Mouse (Mus musculus) limb, embryonic 11.5 days (tissue): ENCODE data around the gene Nipal3. TPM values are rescaled to one million over a fixed set of nuclear protein-coding genes. Genes with fewer than 3 reads are reported as not detected.
A peak's percentile ranks its signal among the peaks of the same experiment; 100 is the strongest.

Experiments used
- ATAC-seq: fragments of 200-750 bp; cut with Nextera tagmentation; 2 replicates; pipeline ENCODE4 v1.8.0; 2017; ENCODE audit warnings: low read depth; ENCODE audit not compliant: insufficient number of reproducible peaks, low FRiP score, low TSS enrichment
- DNase-seq: peaks from one replicate; pipeline ENCODE4 v3.0.0-alpha.2; 2015; ENCODE audit warnings: low spot score
- H3K27ac ChIP-seq: fragments of 300-500 bp; sonication (generic); replicated peaks from 2 replicates; pipeline ENCODE4 v1.5.1; 2014; ENCODE audit warnings: low read depth, mild to moderate bottlenecking, low read length
- H3K27me3 ChIP-seq: fragments of 300-500 bp; sonication (generic); 2 replicates; pipeline ENCODE4 v1.6.1; 2014; ENCODE audit warnings: mild to moderate bottlenecking, low read length, mixed read lengths; ENCODE audit not compliant: control insufficient read depth, insufficient read depth
- H3K36me3 ChIP-seq: fragments of 300-500 bp; sonication (generic); 2 replicates; pipeline ENCODE4 v1.6.1; 2014; ENCODE audit warnings: mild to moderate bottlenecking, low read length, moderate library complexity, mixed read lengths; ENCODE audit not compliant: control insufficient read depth, insufficient read depth
- H3K4me1 ChIP-seq: fragments of 300-500 bp; sonication (generic); 2 replicates; pipeline ENCODE4 v1.6.1; 2014; ENCODE audit warnings: low read length, mixed read lengths; ENCODE audit not compliant: control insufficient read depth, insufficient read depth
- H3K4me2 ChIP-seq: fragments of 300-500 bp; sonication (generic); 2 replicates; pipeline ENCODE4 v1.6.1; 2014; ENCODE audit warnings: low read depth, mild to moderate bottlenecking, moderate library complexity; ENCODE audit not compliant: severe bottlenecking
- H3K4me3 ChIP-seq: fragments of 300-500 bp; sonication (generic); 2 replicates; pipeline ENCODE4 v1.5.1; 2014; ENCODE audit warnings: low read depth, low read length
- H3K9ac ChIP-seq: fragments of 300-500 bp; sonication (generic); 2 replicates; pipeline ENCODE4 v1.6.1; 2014; ENCODE audit warnings: mild to moderate bottlenecking, low read length
- H3K9me3 ChIP-seq: fragments of 300-500 bp; sonication (generic); 2 replicates; pipeline ENCODE4 v1.6.1; 2016; ENCODE audit warnings: low read length; ENCODE audit not compliant: control insufficient read depth
- WGBS: fragments of 180-500 bp; shearing (Covaris S2); extraction: QIAGEN DNeasy Blood & Tissue Kit; methylation state at CpG from one replicate; pipeline ENCODE4 v1.1.7; 2014; 5-methylcytosine and 5-hydroxymethylcytosine counted together
- polyA plus RNA-seq: library from polyadenylated mRNA; unstranded; fragments of >200 nt; fragmentation: Nextera tagmentation; extraction: Ambion mirVana; gene quantifications from 2 replicates; pipeline ENCODE4 v1.2.1, GENCODE M21; 2014

Gene Nipal3
- polyA plus RNA-seq, 1 experiment from 2014 or later = 2.1 TPM

GRCm38 (mm10) chr4:135495810-135496209 is 972 bp upstream of the Nipal3 start:
- Histone ChIP-seq H3K4me3 (no peak overlapping the region), H3K27ac (no peak overlapping the region), H3K9me3 (no peaks in the 10 kb centered on the region), H3K4me1 (no peaks in the 10 kb centered on the region; the same call in 1 of the 2 replicates), H3K9ac (no peak overlapping the region), H3K4me2 (peak overlapping the region; percentile 93), H3K27me3 (0 out of 2 replicates have a peak, but pooled peaks cover 2% of the 10 kb centered on the region), H3K36me3 (no peaks in the 10 kb centered on the region)
- WGBS = 17% methylated on average over 18 of the region's 18 CpGs
- DNase-seq (peak; percentile 83), ATAC-seq (no peak)

- no peak overlapping the region for H3K9ac ChIP-seq
- H3K4me2 ChIP-seq = peak overlapping the region; percentile 93
- no peak for DNase-seq
- WGBS = 14% methylated on average over 9 of the region's 9 CpGs
- H3K4me3 ChIP-seq = peak overlapping the region; percentile 63
- no peak for ATAC-seq
- no peaks in the 10 kb centered on the region for H3K9me3 ChIP-seq
- H3K4me1 ChIP-seq = no peaks in the 10 kb centered on the region; the same call in 1 of the 2 replicates
- H3K27me3 ChIP-seq = 0 out of 2 replicates have a peak, but pooled peaks cover 2% of the 10 kb centered on the region
- no peaks in the 10 kb centered on the region for H3K36me3 ChIP-seq
- no peak overlapping the region for H3K27ac ChIP-seq
These were observed 556 bp upstream of the Nipal3 start for GRCm38 (mm10) chr4:135495397-135495791.

DNA sequence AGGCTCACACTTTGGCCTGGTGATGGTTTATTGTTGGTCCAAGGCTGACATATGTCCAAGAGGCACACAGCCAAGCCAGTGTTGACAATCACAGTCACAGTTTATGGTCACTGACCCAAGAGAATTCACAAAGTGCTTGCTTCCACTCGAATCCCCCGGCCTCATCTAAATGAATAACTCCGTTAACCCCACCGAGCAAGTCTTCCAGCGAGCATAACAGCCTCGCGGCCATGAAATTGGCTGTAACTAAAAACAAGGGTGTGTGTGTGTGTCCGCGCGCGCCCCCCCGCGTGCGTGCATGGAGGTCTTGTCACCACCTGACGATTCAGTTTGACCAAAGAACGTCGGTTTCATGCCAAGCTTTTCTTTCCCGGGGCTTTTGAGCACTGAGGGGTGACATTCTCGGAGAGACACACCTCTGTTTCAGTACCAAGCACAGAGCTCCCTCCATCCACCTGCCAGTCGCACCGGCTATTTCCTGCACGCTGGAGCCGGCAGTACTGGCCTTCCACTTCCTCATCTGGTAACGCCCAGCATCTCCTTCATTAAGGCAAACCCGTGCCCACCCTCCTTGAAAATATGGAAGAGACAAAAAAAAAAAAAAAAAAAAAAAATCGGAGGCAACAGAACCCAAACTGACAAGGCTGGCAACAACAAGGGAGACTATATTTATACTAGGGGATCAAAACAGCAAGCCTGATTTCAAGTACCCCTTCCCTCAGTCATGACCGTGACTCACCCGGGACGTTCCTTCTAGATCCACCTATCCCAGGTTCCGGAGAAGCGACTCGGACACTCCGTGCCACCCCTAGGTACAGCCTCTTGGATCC is 932 bp downstream of the Nipal3 start:
- Histone ChIP-seq H3K9ac (no peak overlapping the region), H3K4me2 (peak overlapping the region; percentile 93), H3K4me1 (no peaks in the 10 kb centered on the region; the same call in 1 of the 2 replicates), H3K27ac (no peak overlapping the region), H3K9me3 (no peaks in the 10 kb centered on the region), H3K27me3 (0 out of 2 replicates have a peak, but pooled peaks cover 2% of the 10 kb centered on the region), H3K36me3 (no peaks in the 10 kb centered on the region), H3K4me3 (peak overlapping the region; percentile 63)
- DNase-seq (peak; percentile 50), ATAC-seq (no peak)
- 4% methylated on average over 33 of the region's 33 CpGs for WGBS

- ATAC-seq (no peak), DNase-seq (no peak)
- H3K27me3 ChIP-seq = 0 out of 2 replicates have a peak, but pooled peaks cover 2% of the 10 kb centered on the region
- H3K4me1 ChIP-seq = no peaks in the 10 kb centered on the region; the same call in 1 of the 2 replicates
- H3K9ac ChIP-seq = no peak overlapping the region
- WGBS = 63% methylated on average over 4 of the region's 4 CpGs
- no peaks in the 10 kb centered on the region for H3K36me3 ChIP-seq
- H3K4me3 ChIP-seq = no peak overlapping the region; the same call in 1 of the 2 replicates
- H3K4me2 ChIP-seq = peak overlapping the region; percentile 93; the same call in 1 of the 2 replicates
- no peaks in the 10 kb centered on the region for H3K9me3 ChIP-seq
- H3K27ac ChIP-seq = no peak overlapping the region
These were observed 1.6 kb downstream of the Nipal3 start for GRCm38 (mm10) chr4:135493271-135493670.

GRCm38 (mm10) chr4:135489256-135489655 is 5.6 kb downstream of the Nipal3 start:
- no peak overlapping the region for H3K4me2 ChIP-seq
- no peaks in the 10 kb centered on the region for H3K36me3 ChIP-seq
- no peak overlapping the region for H3K27ac ChIP-seq
- no peak for DNase-seq
- no peak for ATAC-seq
- H3K9ac ChIP-seq = no peak overlapping the region
- no peaks in the 10 kb centered on the region; the same call in 1 of the 2 replicates for H3K4me1 ChIP-seq
- WGBS = 88% methylated on average over 7 of the region's 7 CpGs
- H3K4me3 ChIP-seq = no peak overlapping the region
- H3K27me3 ChIP-seq = 0 out of 2 replicates have a peak, but pooled peaks cover 2% of the 10 kb centered on the region
- H3K9me3 ChIP-seq = no peaks in the 10 kb centered on the region

DNA sequence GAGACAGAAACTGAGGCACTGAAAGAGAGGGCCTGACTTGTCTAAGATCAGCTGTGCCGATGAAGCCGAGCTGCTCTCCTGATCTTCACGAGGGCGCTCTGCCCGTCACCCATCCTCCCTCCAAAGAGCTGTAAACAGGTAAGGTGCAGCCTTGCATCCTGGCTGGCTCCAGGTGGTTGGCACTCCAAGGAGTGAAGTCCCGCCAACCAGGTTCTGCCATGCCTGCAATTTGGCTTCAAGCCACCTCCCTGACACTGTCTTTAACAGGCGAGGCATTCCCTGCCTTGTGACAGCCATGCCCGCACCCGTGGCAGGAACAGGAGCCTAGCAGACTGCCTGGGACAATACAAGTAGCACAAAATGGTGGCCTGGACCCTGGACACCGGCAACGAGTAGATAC is 8.5 kb downstream of the Nipal3 start:
- H3K4me1 ChIP-seq = no peaks in the 10 kb centered on the region

GRCm38 (mm10) chr4:135485086-135485485 is 9.8 kb downstream of the Nipal3 start:
- Histone ChIP-seq H3K4me2 (no peak overlapping the region), H3K36me3 (no peaks in the 10 kb centered on the region), H3K27me3 (no peaks in the 10 kb centered on the region), H3K4me3 (no peak overlapping the region), H3K9me3 (no peaks in the 10 kb centered on the region), H3K27ac (no peak overlapping the region), H3K4me1 (no peaks in the 10 kb centered on the region), H3K9ac (no peak overlapping the region)
- ATAC-seq = no peak
- WGBS = 75% methylated on average over 10 of the region's 10 CpGs
- DNase-seq = no peak

More for the DNA sequence above, 8.5 kb downstream of the Nipal3 start:
- no peak for ATAC-seq
- Histone ChIP-seq H3K4me3 (no peak overlapping the region), H3K4me2 (no peak overlapping the region), H3K9me3 (no peaks in the 10 kb centered on the region), H3K36me3 (no peaks in the 10 kb centered on the region), H3K27me3 (0 out of 2 replicates have a peak, but pooled peaks cover under 1% of the 10 kb centered on the region), H3K27ac (no peak overlapping the region), H3K9ac (no peak overlapping the region)
- DNase-seq = no peak
- WGBS = 90% methylated on average over 11 of the region's 11 CpGs

DNA sequence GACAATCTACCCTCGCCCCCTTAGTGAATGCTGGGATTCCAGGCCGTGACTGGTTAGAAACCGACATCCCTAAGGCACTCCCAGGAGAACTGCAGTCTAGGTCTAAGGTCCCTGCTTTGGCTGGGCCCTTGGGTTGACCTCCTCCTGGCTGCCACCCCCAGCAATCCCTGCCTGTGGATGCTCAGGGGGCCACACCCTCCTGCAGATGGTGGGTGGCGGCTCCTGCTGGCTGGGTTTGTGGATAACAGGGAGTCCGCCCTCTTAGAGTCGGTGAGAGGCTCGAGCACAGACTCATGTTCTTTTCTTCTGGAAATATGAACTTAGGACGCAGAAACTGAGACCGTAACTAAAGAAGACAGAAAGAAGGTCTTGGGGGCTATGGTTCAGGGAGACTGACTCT is 14.5 kb downstream of the Nipal3 start:
- Histone ChIP-seq H3K27ac (no peak overlapping the region), H3K4me3 (no peak overlapping the region), H3K4me1 (no peaks in the 10 kb centered on the region), H3K9ac (no peak overlapping the region), H3K4me2 (no peak overlapping the region), H3K36me3 (0 out of 2 replicates have a peak, but pooled peaks cover 2% of the 10 kb centered on the region), H3K9me3 (no peaks in the 10 kb centered on the region), H3K27me3 (no peaks in the 10 kb centered on the region)
- no peak for DNase-seq
- WGBS = 73% methylated on average over 9 of the region's 9 CpGs
- ATAC-seq = no peak
